Comparison of ENCODE assay signal across 8 mouse cellular contexts in the genomic region with DNA sequence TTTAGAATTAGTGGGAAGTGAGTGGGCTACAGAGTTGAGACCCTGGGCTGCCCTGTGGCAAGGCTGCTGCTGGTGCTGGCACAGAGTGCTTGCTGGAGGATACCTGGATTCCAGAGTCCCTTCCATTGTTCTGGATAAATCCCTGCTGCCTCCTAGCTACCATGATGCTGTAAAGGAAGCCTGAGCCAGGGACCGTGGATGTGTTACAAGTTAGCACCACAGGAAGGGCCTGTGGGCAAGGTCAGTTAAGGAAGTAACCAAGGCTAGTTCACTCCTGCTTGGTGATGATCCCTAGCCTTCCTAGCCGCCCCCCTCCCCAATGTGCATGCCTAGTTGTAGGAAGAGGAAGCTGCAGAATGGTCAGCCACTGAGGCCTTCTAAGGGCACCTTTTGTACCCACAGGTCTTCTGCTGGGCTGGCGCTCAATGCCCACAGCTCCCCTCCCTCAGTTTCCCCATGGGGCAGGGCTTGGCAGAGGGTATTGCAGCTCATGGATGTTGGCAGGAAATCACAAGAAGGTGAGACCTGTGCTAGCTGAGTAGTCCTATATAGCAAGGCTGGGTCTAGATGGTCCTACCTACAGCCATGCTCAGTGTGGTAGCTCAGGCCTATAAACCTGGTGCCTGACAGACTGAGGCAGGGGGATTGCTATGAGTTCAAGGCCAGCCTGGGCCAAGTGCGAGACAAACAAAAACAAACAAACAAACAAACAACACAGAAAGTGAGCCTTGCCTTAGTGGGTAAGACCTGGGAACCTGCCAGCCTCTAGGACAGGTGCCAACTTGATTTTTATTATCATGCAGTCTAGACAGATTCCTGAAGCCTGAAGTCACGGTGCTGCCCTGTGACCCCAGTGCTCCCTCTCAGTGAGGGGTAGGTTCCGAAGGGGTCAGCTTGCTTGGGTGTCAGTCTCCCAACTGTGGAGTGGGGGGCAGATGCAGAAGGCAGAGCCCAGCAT. TPM values are rescaled to one million over a fixed set of nuclear protein-coding genes. Genes with fewer than 3 reads are reported as not detected.
A peak's percentile ranks its signal among the peaks of the same experiment; 100 is the strongest.
DNase-seq lines count a peak whose midpoint lies in the region; ATAC-seq and TF ChIP-seq lines count a peak whose summit lies in the region.
"Had no signal": no experiment of that assay in that cellular context is flagged by ENCODE, and none has a peak within 500 bp of the region (broad histone marks: within the 10 kb centered on the region; RNA-seq: fewer than 3 reads in every experiment).

No protein-coding gene starts in this region.

- DNase-seq in lung, postnatal 0 days (ENCODE audit: low spot score): no peak
- DNase-seq in lung, postnatal 4 days: no peak
- DNase-seq in forebrain, embryonic 11.5 days (ENCODE audit: low spot score): no peak
- peak; percentile 91 for DNase-seq in kidney, adult 2 months
- DNase-seq in retina, embryonic 14.5 days (ENCODE audit: low spot score): peak; percentile 31
- DNase-seq in B cell, adult 2 months: no peak
- DNase-seq: lung, postnatal 36 days had no signal

- no peaks in the 10 kb centered on the region for H3K36me3 ChIP-seq in lung, postnatal 0 days (ENCODE audit: insufficient read depth, low read length)
- H3K36me3 ChIP-seq in forebrain, embryonic 11.5 days (ENCODE audit: control insufficient read depth, insufficient read depth, low read length): no peaks in the 10 kb centered on the region; the same call in 1 of the 2 replicates
- no peaks in the 10 kb centered on the region for H3K36me3 ChIP-seq in kidney, adult 2 months (ENCODE audit: control insufficient read depth, insufficient read depth, low read length)

- H3K9ac ChIP-seq in lung, postnatal 0 days (replicated peaks; ENCODE audit: low read depth): no peak overlapping the region
- peak overlapping the region; percentile 96 for H3K9ac ChIP-seq in forebrain, embryonic 11.5 days (ENCODE audit: low read length)

- H3K4me1 ChIP-seq in lung, postnatal 0 days (ENCODE audit: insufficient read depth, low read depth, low read length): peaks cover 29% of the 10 kb centered on the region; the same call in 1 of the 2 replicates
- H3K4me1 ChIP-seq in forebrain, embryonic 11.5 days (replicated peaks; ENCODE audit: control insufficient read depth, insufficient read depth, low read length): peaks cover 56% of the 10 kb centered on the region
- peaks cover 75% of the 10 kb centered on the region for H3K4me1 ChIP-seq in kidney, adult 2 months (ENCODE audit: control insufficient read depth, insufficient read depth, low read length)

- no peak overlapping the region for H3K4me3 ChIP-seq in lung, postnatal 0 days (ENCODE audit: low read depth, low read length)
- H3K4me3 ChIP-seq in forebrain, embryonic 11.5 days (ENCODE audit: low read depth, low read length): peak overlapping the region; percentile 59
- no peak overlapping the region for H3K4me3 ChIP-seq in kidney, adult 2 months (ENCODE audit: insufficient read depth, low read depth, low read length)

- 42% methylated on average over 6 of the region's 6 CpGs for WGBS in lung, postnatal 0 days
- WGBS in forebrain, embryonic 11.5 days: 64% methylated on average over 6 of the region's 6 CpGs
- 28% methylated on average over 6 of the region's 6 CpGs for WGBS in kidney, adult 2 months

- no peak for TF ChIP-seq CTCF in lung, postnatal 0 days (IDR thresholded peaks at IDR 0.05)
- TF ChIP-seq CTCF in kidney, adult 2 months (conservative IDR thresholded peaks at IDR 0.05; ENCODE audit: insufficient read depth, insufficient read length, low read depth, low read length): no peak

- no peaks in the 10 kb centered on the region for H3K27me3 ChIP-seq in lung, postnatal 0 days (replicated peaks; ENCODE audit: insufficient read depth, low read length)
- no peaks in the 10 kb centered on the region for H3K27me3 ChIP-seq in forebrain, embryonic 11.5 days (ENCODE audit: control insufficient read depth, insufficient read depth, low read length)
- H3K27me3 ChIP-seq in kidney, adult 2 months (replicated peaks; ENCODE audit: control insufficient read depth, insufficient read depth, low read length): no peaks in the 10 kb centered on the region

- no peak for TF ChIP-seq EP300 in lung, postnatal 0 days (IDR thresholded peaks at IDR 0.05)

- H3K27ac ChIP-seq in lung, postnatal 0 days (ENCODE audit: low read length): peak overlapping the region; percentile 33; the same call in 1 of the 2 replicates
- peak overlapping the region; percentile 97 for H3K27ac ChIP-seq in forebrain, embryonic 11.5 days (ENCODE audit: low read depth, low read length)
- peak overlapping the region; percentile 76 for H3K27ac ChIP-seq in kidney, adult 2 months (ENCODE audit: insufficient read depth, low read depth, low read length)

- no peak overlapping the region for H3K4me2 ChIP-seq in lung, postnatal 0 days (replicated peaks; ENCODE audit: low read depth, low read length)
- H3K4me2 ChIP-seq in forebrain, embryonic 11.5 days (ENCODE audit: low read depth, low read length, severe bottlenecking): peak overlapping the region; percentile 91

- TF ChIP-seq POLR2A in kidney, adult 2 months (IDR thresholded peaks at IDR 0.05; ENCODE audit: low read depth, low read length): no peak

- no peak for ATAC-seq in lung, postnatal 0 days
- no peak for ATAC-seq in forebrain, embryonic 11.5 days (replicated peaks; ENCODE audit: low FRiP score)
- ATAC-seq in monocyte, adult 5-6 weeks (replicated peaks; ENCODE audit: insufficient number of reproducible peaks, low FRiP score, low TSS enrichment, poor library complexity, severe bottlenecking): no peak

- H3K9me3 ChIP-seq in lung, postnatal 0 days (ENCODE audit: low read length): no peaks in the 10 kb centered on the region
- H3K9me3 ChIP-seq in forebrain, embryonic 11.5 days (ENCODE audit: control insufficient read depth, low read length): no peaks in the 10 kb centered on the region

RNA-seq across cellular contexts. Expression of gene Adgrg3, which starts 20.3 kb away (rescaled TPM):
- 4.8 and 5.3 TPM in 2 replicates for polyA plus RNA-seq in lung, postnatal 0 days (2015; fragmentation: Nextera tagmentation; extraction: Ambion mirVana)
- polyA plus RNA-seq in forebrain, embryonic 11.5 days (2014; fragmentation: Nextera tagmentation; extraction: Ambion mirVana): 2.9 and 3.2 TPM in 2 replicates
- polyA plus RNA-seq in kidney, adult 2 months (2012; rRNA removed): 9.9 and 12.7 TPM in 2 replicates
- total RNA-seq in monocyte, adult 5-6 weeks (2017): 2.9 to 15.5 TPM (median 10.1 TPM) in 3 replicates

RNA-seq across cellular contexts. Expression of gene Adgrg1, which starts 22.6 kb away (rescaled TPM):
- 33.9 and 39.0 TPM in 2 replicates for polyA plus RNA-seq in lung, postnatal 0 days (2015; fragmentation: Nextera tagmentation; extraction: Ambion mirVana)
- 177 and 184 TPM in 2 replicates for polyA plus RNA-seq in forebrain, embryonic 11.5 days (2014; fragmentation: Nextera tagmentation; extraction: Ambion mirVana)
- 342 and 447 TPM in 2 replicates for polyA plus RNA-seq in kidney, adult 2 months (2012; rRNA removed)
- 2.2 to 16.6 TPM (median 4.6 TPM) in 3 replicates for total RNA-seq in monocyte, adult 5-6 weeks (2017)

RNA-seq across cellular contexts. Expression of gene Drc7, which starts 57.7 kb away (rescaled TPM):
- 3.1 and 3.9 TPM in 2 replicates for polyA plus RNA-seq in lung, postnatal 0 days (2015; fragmentation: Nextera tagmentation; extraction: Ambion mirVana)
- polyA plus RNA-seq in forebrain, embryonic 11.5 days (2014; fragmentation: Nextera tagmentation; extraction: Ambion mirVana): 0.12 TPM in 1 of 2 replicates, not detected in the other
- 0.05 and 0.10 TPM in 2 replicates for polyA plus RNA-seq in kidney, adult 2 months (2012; rRNA removed)
- not detected in 3 replicates for total RNA-seq in monocyte, adult 5-6 weeks (2017)

Comparison
In these comparisons a context has a peak if more than half of its experiments do, and no peak if none do; other contexts are left out.
1. DNase-seq: peak in kidney, adult 2 months (single experiment) and retina, embryonic 14.5 days (single experiment); none in lung, postnatal 0 days (single experiment), lung, postnatal 4 days (0 of 2), forebrain, embryonic 11.5 days (single experiment) and B cell, adult 2 months (0 of 2).
2. H3K27ac ChIP-seq: peak in every context shown above with its lines; median percentile 97 in forebrain, embryonic 11.5 days; 76 in kidney, adult 2 months; 33 in lung, postnatal 0 days.